Mouse (Mus musculus) limb, embryonic 14.5 days (tissue): ENCODE measurements around the gene Rtp2. TPM values are rescaled to one million over a fixed set of nuclear protein-coding genes. Genes with fewer than 3 reads are reported as not detected.

Experiments
- ATAC-seq: fragments of 200-750 bp; cut with Nextera tagmentation; 2 replicates; pipeline ENCODE4 v1.8.0; 2017; ENCODE audit warnings: low read depth, moderate number of reproducible peaks, moderate TSS enrichment; ENCODE audit not compliant: low FRiP score
- DNase-seq: peaks from one replicate; pipeline ENCODE4 v3.0.0-alpha.2; 2015; ENCODE audit warnings: low spot score
- H3K27ac ChIP-seq: fragments of 300-500 bp; sonication (generic); replicated peaks from 2 replicates; pipeline ENCODE4 v1.5.1; 2014; ENCODE audit warnings: low read depth, mild to moderate bottlenecking, low read length, moderate library complexity, mixed read lengths
- H3K27me3 ChIP-seq: fragments of 300-500 bp; sonication (generic); 2 replicates; pipeline ENCODE4 v1.6.1; 2014; ENCODE audit warnings: low read length, mixed read lengths; ENCODE audit not compliant: control insufficient read depth, insufficient read depth
- H3K36me3 ChIP-seq: fragments of 300-500 bp; sonication (generic); 2 replicates; pipeline ENCODE4 v1.6.1; 2014; ENCODE audit warnings: mild to moderate bottlenecking, low read length, moderate library complexity, mixed read lengths; ENCODE audit not compliant: control insufficient read depth, insufficient read depth
- H3K4me1 ChIP-seq: fragments of 300-500 bp; sonication (generic); 2 replicates; pipeline ENCODE4 v1.6.1; 2014; ENCODE audit warnings: antibody characterized with exemption, low read length, mixed read lengths; ENCODE audit not compliant: control insufficient read depth, insufficient read depth
- H3K4me2 ChIP-seq: fragments of 300-500 bp; sonication (generic); replicated peaks from 2 replicates; pipeline ENCODE4 v1.6.1; 2014; ENCODE audit warnings: low read depth, mild to moderate bottlenecking, low read length, moderate library complexity; ENCODE audit not compliant: severe bottlenecking
- H3K4me3 ChIP-seq: fragments of 300-500 bp; sonication (generic); replicated peaks from 2 replicates; pipeline ENCODE4 v1.5.1; 2014; ENCODE audit warnings: low read length
- H3K9ac ChIP-seq: fragments of 300-500 bp; sonication (generic); 2 replicates; pipeline ENCODE4 v1.6.1; 2014; ENCODE audit warnings: mild to moderate bottlenecking, low read depth, low read length, moderate library complexity; ENCODE audit not compliant: severe bottlenecking
- H3K9me3 ChIP-seq: fragments of 300-500 bp; sonication (generic); 2 replicates; pipeline ENCODE4 v1.6.1; 2016; ENCODE audit warnings: low read length; ENCODE audit not compliant: control insufficient read depth
- POLR2A ChIP-seq: fragments of 200-500 bp; IDR thresholded peaks from 2 replicates; pipeline ENCODE4 v1.8.0; 2012; ENCODE audit warnings: inconsistent platforms, mild to moderate bottlenecking, moderate library complexity, borderline replicate concordance; ENCODE audit not compliant: insufficient read depth, insufficient read length; ENCODE audit errors: extremely low read depth
- WGBS: fragments of 180-500 bp; shearing (Covaris S2); extraction: QIAGEN DNeasy Blood & Tissue Kit; methylation state at CpG from one replicate; pipeline ENCODE4 v1.1.7; 2014; 5-methylcytosine and 5-hydroxymethylcytosine counted together
- polyA plus RNA-seq, 2 experiments: library from polyadenylated mRNA; depleted of rRNA in 1 of 2; stranded (reverse) in 1 of 2; unstranded in 1 of 2; fragments of >200 nt; fragmentation: Nextera tagmentation in 1 of 2; extraction: Ambion mirVana in 1 of 2; gene quantifications; 2 replicates each; pipeline versions ENCODE4 v1.2.1 to v1.2.3; 2012 to 2014

The Rtp2 gene
- polyA plus RNA-seq, 2 experiments: not detected

DNA sequence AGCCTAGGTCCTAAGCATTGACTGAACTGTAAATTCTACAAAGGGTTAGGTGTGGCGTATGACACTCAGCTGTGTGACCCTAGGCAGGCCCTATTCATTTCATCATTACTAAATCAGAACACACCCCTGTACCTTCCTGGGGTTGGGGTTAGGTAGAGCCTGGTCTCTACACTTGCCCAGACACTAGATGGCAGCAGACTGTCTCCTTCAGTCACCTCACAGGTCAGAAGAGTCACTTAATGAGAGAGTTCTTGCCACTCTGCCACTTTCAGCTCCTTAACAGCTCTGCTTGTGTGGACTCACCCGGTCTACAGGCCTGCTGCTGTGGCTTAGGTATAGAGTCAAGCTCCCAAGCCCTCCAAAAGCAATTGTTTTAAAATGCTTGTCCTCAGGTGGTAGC lies 30.2 kb upstream of the Rtp2 start:
- WGBS: 86% methylated on average over 2 of the region's 2 CpGs
- Histone ChIP-seq H3K9me3 (no peaks in the 10 kb centered on the region), H3K4me1 (no peaks in the 10 kb centered on the region), H3K27ac (no peak overlapping the region), H3K4me2 (no peak overlapping the region), H3K9ac (no peak overlapping the region), H3K36me3 (peaks cover 18% of the 10 kb centered on the region), H3K4me3 (no peak overlapping the region), H3K27me3 (no peaks in the 10 kb centered on the region)
- ATAC-seq (no peak), DNase-seq (no peak)
- TF ChIP-seq POLR2A: no peak

DNA sequence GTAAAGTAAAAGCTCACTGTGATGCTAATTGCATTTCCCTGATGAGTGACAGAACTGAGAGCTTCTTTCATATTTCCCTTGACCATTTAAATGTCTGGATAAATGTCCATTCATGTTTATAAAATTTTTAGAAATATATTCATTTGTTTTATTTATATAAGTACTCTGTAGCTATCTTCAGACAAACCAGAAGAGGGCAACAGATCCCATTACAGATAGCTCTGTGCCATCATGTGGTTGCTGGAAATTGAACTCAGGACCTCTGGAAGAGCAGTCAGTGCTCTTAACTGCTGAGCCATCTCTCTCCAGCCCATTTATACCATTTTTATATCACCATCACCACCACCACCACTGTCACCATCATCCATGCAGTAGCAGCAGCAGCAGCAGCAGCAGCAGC lies 26.7 kb upstream of the Rtp2 start:
- no peaks in the 10 kb centered on the region for H3K4me1 ChIP-seq
- H3K4me2 ChIP-seq: no peak overlapping the region
- no peak overlapping the region for H3K9ac ChIP-seq
- no peak for DNase-seq
- no peak overlapping the region for H3K27ac ChIP-seq
- no peaks in the 10 kb centered on the region for H3K36me3 ChIP-seq
- no peak for TF ChIP-seq POLR2A
- ATAC-seq: no peak
- H3K4me3 ChIP-seq: no peak overlapping the region
- H3K27me3 ChIP-seq: no peaks in the 10 kb centered on the region
- H3K9me3 ChIP-seq: no peaks in the 10 kb centered on the region

DNA sequence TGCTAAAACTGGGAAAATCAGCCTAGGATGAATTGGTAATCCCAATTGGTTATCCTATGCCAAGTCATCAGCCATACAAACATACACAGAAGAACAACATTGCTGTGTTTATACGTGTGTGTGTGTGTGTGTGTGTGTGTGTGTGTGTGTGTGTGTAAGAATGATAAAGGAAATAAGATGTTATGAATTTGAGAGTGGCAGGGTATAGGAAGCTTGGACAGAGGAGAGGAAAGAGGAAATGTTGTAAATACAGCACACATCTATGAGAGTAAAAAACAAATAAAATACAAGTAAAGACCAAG lies 21.7 kb upstream of the Rtp2 start:
- Histone ChIP-seq H3K27me3 (no peaks in the 10 kb centered on the region), H3K9me3 (no peaks in the 10 kb centered on the region), H3K36me3 (no peaks in the 10 kb centered on the region), H3K4me1 (no peaks in the 10 kb centered on the region), H3K4me3 (no peak overlapping the region), H3K27ac (no peak overlapping the region), H3K9ac (no peak overlapping the region), H3K4me2 (no peak overlapping the region)
- no peak for TF ChIP-seq POLR2A
- 3% methylated on average over 1 of the region's 1 CpGs for WGBS
- no peak for ATAC-seq
- no peak for DNase-seq

DNA sequence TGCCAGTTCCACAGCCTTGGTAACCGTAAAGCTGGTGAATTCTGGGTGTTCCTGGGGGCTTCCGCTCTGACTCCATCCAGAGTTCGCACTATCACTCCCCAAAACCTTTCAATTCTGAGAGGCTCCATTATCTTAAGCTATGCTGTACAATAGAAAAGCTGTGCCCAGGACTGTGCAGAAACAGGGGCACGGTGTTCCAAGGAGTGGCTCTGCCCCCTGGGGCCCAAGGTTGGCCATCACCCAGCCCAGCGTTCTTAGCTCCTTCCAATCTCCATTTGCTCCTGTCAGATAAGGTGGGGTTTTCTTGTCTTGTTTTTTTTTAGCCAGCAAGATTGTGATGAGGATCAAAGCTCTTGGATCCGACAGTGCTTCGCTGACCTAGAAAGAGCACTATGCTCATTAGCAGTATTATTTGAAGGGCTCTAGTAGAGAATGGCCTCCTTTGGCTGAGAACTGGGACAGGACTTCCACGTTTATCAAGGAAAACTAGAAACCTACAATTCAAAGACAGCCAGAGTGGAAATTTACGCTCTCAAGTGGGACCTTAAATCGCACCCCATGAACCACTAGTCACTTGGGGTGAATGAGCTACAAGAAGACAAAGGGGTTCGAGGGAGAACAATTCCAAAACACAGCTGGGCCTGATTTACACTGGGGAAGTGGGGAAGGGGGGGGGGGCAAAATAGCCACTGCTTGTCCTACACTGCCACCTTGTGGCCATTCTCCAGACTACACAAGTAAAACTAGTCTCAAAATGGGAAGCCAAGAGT lies 21.2 kb upstream of the Rtp2 start:
- whole genome bisulfite sequencing: 53% methylated on average over 11 of the region's 11 CpGs
- Histone ChIP-seq H3K27ac (no peak overlapping the region), H3K27me3 (no peaks in the 10 kb centered on the region), H3K4me3 (no peak overlapping the region), H3K9me3 (no peaks in the 10 kb centered on the region), H3K9ac (no peak overlapping the region), H3K4me2 (no peak overlapping the region), H3K4me1 (no peaks in the 10 kb centered on the region), H3K36me3 (no peaks in the 10 kb centered on the region)
- ATAC-seq (peak; percentile 44; the same call in 1 of the 2 replicates), DNase-seq (peak; percentile 80)
- no peak for TF ChIP-seq POLR2A

DNA sequence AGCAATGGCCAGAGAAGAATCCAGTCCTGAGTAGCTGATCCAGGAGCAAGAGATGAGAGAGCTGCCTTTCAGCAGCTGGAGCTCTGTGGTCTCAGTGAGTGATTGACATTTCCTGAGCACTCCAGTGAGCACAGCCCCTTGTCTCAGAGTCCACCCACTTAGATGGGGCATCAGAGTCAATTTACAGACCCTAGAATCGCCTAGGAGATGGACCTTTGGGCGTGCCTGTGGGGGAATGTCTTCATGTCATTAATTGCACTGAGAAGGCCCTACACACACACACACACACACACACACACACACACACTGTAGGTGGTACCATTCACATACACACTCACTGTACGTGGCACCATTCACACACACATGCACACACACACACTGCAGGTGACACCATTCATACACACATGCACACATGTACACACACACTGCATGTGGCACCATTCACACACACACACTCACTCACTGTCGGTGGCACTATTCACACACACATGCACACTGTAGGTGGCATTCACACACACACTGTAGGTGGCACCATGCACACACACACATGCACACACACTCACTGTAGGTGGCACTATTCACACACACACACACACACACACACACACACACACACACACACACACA lies 20.0 kb upstream of the Rtp2 start:
- no peak for TF ChIP-seq POLR2A
- H3K9me3 ChIP-seq: no peaks in the 10 kb centered on the region
- no peaks in the 10 kb centered on the region for H3K36me3 ChIP-seq
- no peaks in the 10 kb centered on the region for H3K4me1 ChIP-seq
- 67% methylated on average over 4 of the region's 4 CpGs for WGBS
- H3K27ac ChIP-seq: no peak overlapping the region
- no peaks in the 10 kb centered on the region for H3K27me3 ChIP-seq
- H3K4me2 ChIP-seq: no peak overlapping the region
- DNase-seq (no peak), ATAC-seq (no peak)
- H3K9ac ChIP-seq: no peak overlapping the region
- no peak overlapping the region for H3K4me3 ChIP-seq
